Mouse (Mus musculus) CH12.LX (cell line): ENCODE data around the gene Gm45623.

ENCODE experiments used
- CTCF ChIP-seq, 2 experiments: IDR thresholded peaks in 1 of 2; conservative IDR thresholded peaks in 1 of 2; 2 replicates each; pipeline ENCODE4 v1.5.1; 2011 to 2012; ENCODE audit warnings: low read depth in 2 of 2, low read length in 2 of 2, improper control_type of control experiment in 1 of 2, inconsistent platforms in 1 of 2, mild to moderate bottlenecking in 1 of 2, moderate library complexity in 1 of 2
- EP300 ChIP-seq: IDR thresholded peaks from 2 replicates; pipeline ENCODE4 v1.6.1; 2011; ENCODE audit warnings: low read length, improper control_type of control experiment
- MYC ChIP-seq: IDR thresholded peaks from 2 replicates; pipeline ENCODE4 v1.6.1; 2011; ENCODE audit warnings: low read depth, mild to moderate bottlenecking, improper control_type of control experiment, low read length
- POLR2A ChIP-seq: IDR thresholded peaks from 2 replicates; pipeline ENCODE4 v1.6.1; 2011; ENCODE audit warnings: low read depth, mild to moderate bottlenecking, improper control_type of control experiment, low read length
- USF2 ChIP-seq: conservative IDR thresholded peaks from 2 replicates; pipeline ENCODE4 v1.6.1; 2011; ENCODE audit warnings: low read depth, low read length, improper control_type of control experiment

DNA sequence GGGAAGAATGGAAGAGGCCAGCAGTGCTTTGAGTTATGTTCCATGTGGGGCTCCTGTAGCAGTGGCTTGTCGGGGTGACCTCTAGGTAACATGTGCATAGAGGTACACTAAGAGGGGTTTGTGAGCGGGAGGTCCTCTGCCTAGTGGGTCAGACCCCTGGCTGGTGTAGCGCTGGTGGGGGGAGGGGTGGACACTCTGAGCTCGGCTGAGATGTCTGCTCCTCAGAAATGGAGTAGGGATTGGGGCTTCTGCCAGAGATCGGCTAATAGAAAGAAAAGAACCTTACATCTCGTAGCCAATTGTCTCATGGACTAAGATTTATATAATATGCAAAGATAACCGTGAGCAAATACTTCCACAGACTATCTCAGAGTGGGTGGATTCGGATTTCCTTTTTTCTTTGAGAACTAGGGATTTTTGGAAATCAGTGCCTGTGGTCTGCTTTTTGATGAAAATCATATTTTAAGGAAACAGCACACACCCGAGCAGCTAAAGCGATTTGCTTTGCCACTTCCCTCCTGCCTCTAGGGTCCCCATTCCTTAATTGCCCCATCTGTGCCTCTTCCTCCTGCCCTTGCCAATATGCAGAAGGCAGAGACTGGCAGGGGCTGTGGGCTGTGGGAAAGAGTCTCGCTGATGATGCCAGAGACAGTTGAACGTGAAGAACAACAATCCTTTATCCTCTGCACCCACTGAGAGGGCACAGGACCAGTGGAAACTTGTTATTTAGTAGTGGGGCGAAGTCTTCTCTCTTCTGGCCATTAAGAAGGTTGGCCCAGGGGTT, 9.0 kb upstream of the Gm45623 start:
- TF ChIP-seq POLR2A (no peak), CTCF (conservative IDR thresholded peaks at IDR 0.05 in 1 of 2, IDR thresholded peaks at IDR 0.05 in 1 of 2; ENCODE audit: low read depth in 2 of 2, low read length in 2 of 2) (no peak), USF2 (no peak), MYC (no peak), EP300 (no peak)
